Comparison of ENCODE assay signal across 23 mouse cellular contexts in the genomic region with DNA sequence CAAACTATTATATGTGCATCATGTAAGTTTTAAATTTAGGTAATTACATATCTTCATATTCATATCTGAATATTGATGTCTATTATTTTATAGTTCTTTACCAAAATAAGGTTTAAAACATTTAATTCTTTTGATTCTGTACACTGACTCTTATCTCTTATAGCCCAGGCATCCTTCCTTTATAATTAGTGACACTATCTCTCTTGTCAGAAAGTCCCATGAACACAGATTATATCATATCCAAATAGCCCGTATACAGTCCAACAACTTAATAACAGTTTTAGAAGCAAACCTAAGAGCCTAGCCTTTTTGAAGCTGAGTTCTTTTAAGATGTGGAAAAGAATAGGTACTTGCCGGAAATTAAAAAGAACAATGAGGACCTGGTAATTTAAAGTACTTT.
DNase-seq lines count a peak whose midpoint lies in the region; ATAC-seq and TF ChIP-seq lines count a peak whose summit lies in the region.
"Had no signal": no experiment of that assay in that cellular context is flagged by ENCODE, and none has a peak within 500 bp of the region (broad histone marks: within the 10 kb centered on the region; RNA-seq: fewer than 3 reads in every experiment).

No protein-coding gene starts in this region.

- H3K27ac ChIP-seq in heart, adult 2 months = peak overlapping the region; percentile 44; the same call in 1 of the 2 replicates
- no peak overlapping the region for H3K27ac ChIP-seq in heart, embryonic 11.5 days (ENCODE audit: low read depth, low read length)
- H3K27ac ChIP-seq in liver, embryonic 11.5 days (ENCODE audit: low read depth, low read length) = no peak overlapping the region
- peak overlapping the region; percentile 69; the same call in 1 of the 2 replicates for H3K27ac ChIP-seq in liver, embryonic 12.5 days
- H3K27ac ChIP-seq in macrophage = peak overlapping the region; percentile 63
- no peak overlapping the region for H3K27ac ChIP-seq in hindbrain, embryonic 10.5 days
- H3K27ac ChIP-seq: forebrain, embryonic 13.5 days; limb, embryonic 13.5 days had no signal

- no peak overlapping the region for H3K4me2 ChIP-seq in heart, embryonic 11.5 days
- no peak overlapping the region for H3K4me2 ChIP-seq in liver, embryonic 11.5 days
- H3K4me2 ChIP-seq in liver, embryonic 12.5 days = no peak overlapping the region
- H3K4me2 ChIP-seq: embryonic facial prominence, embryonic 15.5 days; forebrain, embryonic 13.5 days; hindbrain, embryonic 14.5 days; kidney, embryonic 15.5 days; limb, embryonic 13.5 days; midbrain, embryonic 11.5 days had no signal

- intact Hi-C loops in heart, adult 2 months (cut with DNase I) = no loop called here

- no peak for TF ChIP-seq CTCF in heart, adult 2 months (IDR thresholded peaks at IDR 0.05)

- no peak for DNase-seq in heart, adult 2 months
- no peak for DNase-seq in liver, embryonic 11.5 days (ENCODE audit: low spot score)
- no peak for DNase-seq in liver
- DNase-seq in kidney, adult 11 months = no peak
- no peak for DNase-seq in hindbrain, embryonic 10.5 days (ENCODE audit: low spot score)
- DNase-seq: adrenal gland, adult 8-10 months; cerebellum, adult 2 months; cerebellum, postnatal 14 days; gastrocnemius, postnatal 25 days; layer of hippocampus, postnatal 36 days; thymus, postnatal 14 days had no signal

- H3K9ac ChIP-seq in heart, adult 2 months (ENCODE audit: low read depth, low read length) = no peak overlapping the region
- no peak overlapping the region for H3K9ac ChIP-seq in heart, embryonic 11.5 days (ENCODE audit: low read depth, low read length)
- H3K9ac ChIP-seq in liver, embryonic 11.5 days (ENCODE audit: low read depth, low read length) = no peak overlapping the region
- no peak overlapping the region for H3K9ac ChIP-seq in liver, embryonic 12.5 days
- H3K9ac ChIP-seq: embryonic facial prominence, embryonic 15.5 days; forebrain, embryonic 13.5 days; hindbrain, embryonic 14.5 days; kidney, embryonic 15.5 days; limb, embryonic 13.5 days had no signal

- H3K36me3 ChIP-seq in heart, adult 2 months (ENCODE audit: control insufficient read depth, insufficient read depth, low read length) = peaks cover 7% of the 10 kb centered on the region
- no peaks in the 10 kb centered on the region for H3K36me3 ChIP-seq in heart, embryonic 11.5 days (ENCODE audit: control insufficient read depth, insufficient read depth, low read length)
- no peaks in the 10 kb centered on the region for H3K36me3 ChIP-seq in liver, embryonic 11.5 days (ENCODE audit: control insufficient read depth, insufficient read depth, low read length)
- no peaks in the 10 kb centered on the region for H3K36me3 ChIP-seq in liver, embryonic 12.5 days
- H3K36me3 ChIP-seq in macrophage (ENCODE audit: inconsistent target) = no peaks in the 10 kb centered on the region
- H3K36me3 ChIP-seq in hindbrain, embryonic 10.5 days = no peaks in the 10 kb centered on the region
- H3K36me3 ChIP-seq: embryonic facial prominence, embryonic 10.5 days; embryonic facial prominence, embryonic 15.5 days; kidney, embryonic 15.5 days; limb, embryonic 13.5 days had no signal

- no peak overlapping the region for H3K4me3 ChIP-seq in heart, adult 2 months
- no peak overlapping the region for H3K4me3 ChIP-seq in heart, embryonic 11.5 days (ENCODE audit: low read depth, low read length)
- H3K4me3 ChIP-seq in liver, embryonic 11.5 days (ENCODE audit: low read depth, low read length) = no peak overlapping the region
- no peak overlapping the region for H3K4me3 ChIP-seq in liver, embryonic 12.5 days
- no peak overlapping the region for H3K4me3 ChIP-seq in macrophage (ENCODE audit: inconsistent target)
- H3K4me3 ChIP-seq in hindbrain, embryonic 10.5 days = no peak overlapping the region
- H3K4me3 ChIP-seq: embryonic facial prominence, embryonic 10.5 days; embryonic facial prominence, embryonic 15.5 days; forebrain, embryonic 13.5 days; kidney, embryonic 15.5 days; limb, embryonic 13.5 days had no signal

- peaks cover 14% of the 10 kb centered on the region for H3K4me1 ChIP-seq in heart, adult 2 months (ENCODE audit: control insufficient read depth, insufficient read depth, low read length)
- peaks cover 41% of the 10 kb centered on the region for H3K4me1 ChIP-seq in heart, embryonic 11.5 days (ENCODE audit: control insufficient read depth, insufficient read depth, low read length)
- peaks cover 54% of the 10 kb centered on the region for H3K4me1 ChIP-seq in liver, embryonic 11.5 days (replicated peaks; ENCODE audit: control insufficient read depth, insufficient read depth, low read length)
- peaks cover 74% of the 10 kb centered on the region for H3K4me1 ChIP-seq in liver, embryonic 12.5 days
- H3K4me1 ChIP-seq in hindbrain, embryonic 10.5 days (replicated peaks) = peaks cover 28% of the 10 kb centered on the region

- TF ChIP-seq POLR2A in heart, adult 2 months (IDR thresholded peaks at IDR 0.05; ENCODE audit: insufficient read depth, low read depth, low read length) = no peak

- no peak for ATAC-seq in heart, embryonic 11.5 days (replicated peaks; ENCODE audit: insufficient number of reproducible peaks, low FRiP score, low TSS enrichment)
- ATAC-seq in liver, embryonic 11.5 days (replicated peaks; ENCODE audit: low FRiP score) = peak; percentile 56; the same call in 1 of the 2 replicates
- 0 out of 2 replicates have a peak, but pooled peaks have one; percentile 56 for ATAC-seq in liver, embryonic 12.5 days
- ATAC-seq: forebrain, embryonic 13.5 days; intestine, postnatal 0 days; midbrain, embryonic 16.5 days had no signal

- TF ChIP-seq EP300 in heart, adult 2 months (IDR thresholded peaks at IDR 0.05; ENCODE audit: insufficient read depth, low read depth, low read length) = no peak

- no peaks in the 10 kb centered on the region for H3K9me3 ChIP-seq in heart, embryonic 11.5 days (replicated peaks; ENCODE audit: control insufficient read depth, low read length)
- H3K9me3 ChIP-seq in liver, embryonic 11.5 days (ENCODE audit: control insufficient read depth, low read length) = no peaks in the 10 kb centered on the region
- no peaks in the 10 kb centered on the region for H3K9me3 ChIP-seq in liver, embryonic 12.5 days (replicated peaks)
- no peaks in the 10 kb centered on the region for H3K9me3 ChIP-seq in hindbrain, embryonic 10.5 days
- H3K9me3 ChIP-seq: embryonic facial prominence, embryonic 10.5 days; embryonic facial prominence, embryonic 15.5 days; forebrain, embryonic 13.5 days; kidney, embryonic 15.5 days; limb, embryonic 13.5 days had no signal

- no peaks in the 10 kb centered on the region for H3K27me3 ChIP-seq in heart, adult 2 months (ENCODE audit: control insufficient read depth, insufficient read depth, low read length)
- no peaks in the 10 kb centered on the region for H3K27me3 ChIP-seq in heart, embryonic 11.5 days (ENCODE audit: control insufficient read depth, insufficient read depth, low read length)
- no peaks in the 10 kb centered on the region for H3K27me3 ChIP-seq in liver, embryonic 11.5 days (replicated peaks; ENCODE audit: control insufficient read depth, insufficient read depth, low read length)
- H3K27me3 ChIP-seq in liver, embryonic 12.5 days (replicated peaks) = no peaks in the 10 kb centered on the region
- H3K27me3 ChIP-seq in hindbrain, embryonic 10.5 days (ENCODE audit: insufficient read depth, poor library complexity, severe bottlenecking) = no peaks in the 10 kb centered on the region
- H3K27me3 ChIP-seq: embryonic facial prominence, embryonic 15.5 days; forebrain, embryonic 13.5 days; kidney, embryonic 15.5 days; limb, embryonic 13.5 days had no signal

- H3K79me2 ChIP-seq in heart, adult 2 months (replicated peaks; ENCODE audit: control insufficient read depth, insufficient read depth, low read length) = 0 out of 2 replicates have a peak, but pooled peaks cover 1% of the 10 kb centered on the region
- no peaks in the 10 kb centered on the region for H3K79me2 ChIP-seq in macrophage (ENCODE audit: inconsistent target)

- WGBS in heart, adult 2 months = 47% methylated on average over 2 of the region's 2 CpGs
- WGBS in heart, embryonic 11.5 days (ENCODE audit: insufficient replicate concordance) = 50% methylated on average over 2 of the region's 2 CpGs
- 55% methylated on average over 2 of the region's 2 CpGs for WGBS in liver, embryonic 11.5 days
- 45% methylated on average over 2 of the region's 2 CpGs for WGBS in liver, embryonic 12.5 days (ENCODE audit: insufficient replicate concordance)
- 69% methylated on average over 2 of the region's 2 CpGs for WGBS in macrophage (ENCODE audit: missing documents)
- 90% methylated on average over 2 of the region's 2 CpGs for WGBS in hindbrain, embryonic 10.5 days

Comparison
In these comparisons a context has a peak if more than half of its experiments do, and no peak if none do; other contexts are left out.
1. H3K27ac ChIP-seq: peak in heart, adult 2 months (single experiment), liver, embryonic 12.5 days (single experiment) and macrophage (single experiment); none in heart, embryonic 11.5 days (single experiment), liver, embryonic 11.5 days (single experiment) and hindbrain, embryonic 10.5 days (single experiment).